Mouse (Mus musculus) spleen, adult 18-20 months (tissue): ENCODE measurements around the gene Sypl.

Source experiments
- DNase-seq, 2 experiments: peaks; one replicate each; pipeline ENCODE4 v3.0.0; 2022; ENCODE audit warnings: mixed read lengths in 2 of 2

Gene Sypl

DNA sequence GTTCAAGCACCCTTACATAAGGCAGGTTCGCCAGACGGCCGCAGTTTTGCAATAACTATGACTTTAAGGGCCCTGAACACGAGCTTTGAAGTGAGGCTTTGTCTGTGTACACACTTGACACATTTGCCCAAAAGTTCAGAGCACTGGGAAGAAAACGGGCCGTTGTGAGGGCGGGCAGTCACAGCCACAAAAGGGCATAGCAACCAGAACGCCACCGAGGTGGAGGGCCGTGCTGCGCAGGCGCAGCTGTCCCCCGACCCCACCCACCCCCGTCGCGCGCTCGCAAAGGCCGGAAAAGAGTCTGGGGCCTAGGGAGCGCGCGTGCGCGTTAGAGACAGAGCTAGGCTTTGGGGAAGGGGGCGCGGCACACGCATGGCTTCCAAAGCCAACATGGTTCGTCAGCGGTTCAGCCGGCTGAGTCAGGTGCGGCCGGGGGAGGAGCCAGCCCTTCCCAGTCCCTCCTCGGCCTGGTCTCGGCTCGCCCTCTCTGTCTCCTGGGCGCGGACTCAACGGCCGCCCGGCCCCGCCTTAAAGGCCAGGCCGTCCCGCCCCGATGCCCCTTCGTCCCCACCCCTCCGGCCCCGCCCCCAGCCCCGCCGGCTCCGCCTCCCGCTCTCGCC is at the start of gene Sypl:
Gene Sypl, plus strand, starts transcription at position 296 of the 620 bp plus-strand sequence.
- DNase-seq: peak; percentile 92 to 96

DNA sequence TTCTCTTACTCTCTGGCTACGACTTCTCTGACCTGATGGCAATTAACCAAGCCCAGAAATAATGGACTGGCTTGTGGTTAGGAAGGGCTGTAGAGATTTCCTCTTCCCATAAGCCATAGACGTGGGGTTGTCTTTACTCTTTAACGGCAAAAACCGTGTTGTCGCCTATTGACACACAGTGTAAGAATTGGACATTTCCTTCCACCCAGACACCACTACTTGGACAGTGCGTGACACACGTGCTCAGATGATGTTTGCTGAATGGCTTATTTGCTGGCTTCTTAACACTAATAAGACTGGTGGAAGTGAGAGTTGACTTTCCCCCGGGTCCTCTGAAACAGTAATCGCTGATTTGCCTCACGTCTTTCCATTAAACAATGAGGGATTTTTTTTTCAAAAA is 44.0 kb upstream of the Sypl start:
- no peak for DNase-seq

- peak in 1 of 2 experiments; percentile 14 for DNase-seq
Measured at GRCm38 (mm10) chr12:32910092-32910491, 43.6 kb upstream of the Sypl start.

- DNase-seq: no peak
Measured at GRCm38 (mm10) chr12:32910560-32911194, 43.0 kb upstream of the Sypl start.

GRCm38 (mm10) chr12:32911569-32911968 is 42.1 kb upstream of the Sypl start:
- no peak for DNase-seq

DNA sequence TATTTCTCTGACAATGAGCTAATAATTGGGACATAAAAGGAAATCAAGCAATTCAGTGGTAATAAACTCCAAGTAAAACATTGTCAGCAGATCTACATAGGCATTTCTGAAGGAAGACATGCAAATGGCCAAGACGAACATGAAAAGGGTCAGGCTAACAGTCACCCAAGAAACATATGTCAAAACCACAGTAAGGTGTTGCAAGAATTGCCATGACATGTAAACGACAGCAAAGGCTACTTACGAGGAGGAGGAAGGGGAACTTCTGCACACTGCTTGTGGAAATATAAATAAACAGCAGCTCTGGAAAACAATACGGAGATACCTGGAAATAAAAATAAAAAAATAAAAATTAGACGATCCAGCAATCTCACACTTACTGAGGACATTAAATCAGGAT is 40.9 kb upstream of the Sypl start:
- DNase-seq: no peak

- no peak for DNase-seq
Measured at GRCm38 (mm10) chr12:32918683-32919082, 35.0 kb upstream of the Sypl start.

DNA sequence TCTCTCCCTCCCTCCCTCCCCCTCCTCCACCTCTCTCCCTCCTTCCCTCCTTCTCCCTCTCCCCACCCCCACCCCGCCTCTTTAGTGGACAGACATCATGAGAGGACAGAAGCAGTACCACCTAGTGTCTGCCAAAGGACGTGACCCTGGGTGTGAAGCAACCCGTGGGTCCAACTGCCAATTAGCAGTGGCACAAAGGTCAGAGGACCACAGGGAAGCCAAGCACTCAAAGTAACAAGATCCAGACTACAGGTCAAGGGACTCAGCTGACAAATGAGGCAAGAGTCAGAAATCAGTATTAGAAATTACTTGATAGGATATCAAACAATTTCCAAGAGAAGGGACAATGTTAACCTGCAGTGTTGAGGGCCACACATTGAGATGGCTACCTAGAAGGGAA is 34.6 kb upstream of the Sypl start:
- DNase-seq: no peak

GRCm38 (mm10) chr12:32919527-32919926 is 34.2 kb upstream of the Sypl start:
- DNase-seq: no peak

GRCm38 (mm10) chr12:32920185-32920788 is 33.4 kb upstream of the Sypl start:
- DNase-seq: peak; percentile 45 to 76

DNA sequence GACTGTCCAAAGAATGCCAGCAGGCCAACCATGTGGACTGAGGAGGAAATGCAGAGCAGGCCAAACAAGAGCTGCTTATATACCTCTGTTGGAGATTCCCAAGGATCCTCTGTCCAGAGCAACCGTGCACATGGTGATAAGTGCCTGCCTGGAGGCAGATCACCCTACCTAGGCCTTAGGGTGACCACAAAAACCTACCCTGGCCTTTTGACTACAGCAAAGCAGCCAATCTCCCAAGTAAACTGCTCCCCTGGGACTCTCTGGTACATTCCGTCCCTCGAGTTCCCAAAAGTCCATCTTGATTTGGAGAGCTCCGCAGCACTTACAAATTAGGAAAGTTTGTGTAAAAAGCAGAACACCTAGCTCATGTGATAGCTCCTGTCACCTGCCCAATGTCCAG is 32.6 kb upstream of the Sypl start:
- no peak for DNase-seq

GRCm38 (mm10) chr12:32921532-32922131 is 32.1 kb upstream of the Sypl start:
- DNase-seq: no peak

DNA sequence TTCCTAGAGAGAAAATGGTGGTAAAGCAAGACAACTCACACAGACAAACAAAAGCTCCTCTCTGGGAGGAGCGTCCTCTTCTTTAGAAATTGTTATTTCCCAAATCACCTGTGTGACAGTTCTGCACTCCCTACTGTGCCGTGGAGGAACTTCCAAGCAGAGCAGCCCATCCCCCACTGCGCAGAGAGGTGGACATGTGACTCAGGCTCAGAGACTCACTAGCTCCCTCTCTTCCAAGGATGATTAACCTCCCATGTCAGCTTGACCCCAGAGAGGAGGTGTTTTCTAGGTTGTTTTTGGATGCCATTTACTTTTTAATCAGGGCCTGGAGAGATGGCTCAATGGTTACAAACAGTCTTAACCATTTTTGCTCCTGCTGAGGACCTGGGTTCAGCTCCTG is 29.4 kb upstream of the Sypl start:
- DNase-seq: no peak

GRCm38 (mm10) chr12:32926331-32927172 is 27.1 kb upstream of the Sypl start:
- DNase-seq: no peak

- no peak for DNase-seq
Measured at GRCm38 (mm10) chr12:32927231-32927835, 26.4 kb upstream of the Sypl start.

DNA sequence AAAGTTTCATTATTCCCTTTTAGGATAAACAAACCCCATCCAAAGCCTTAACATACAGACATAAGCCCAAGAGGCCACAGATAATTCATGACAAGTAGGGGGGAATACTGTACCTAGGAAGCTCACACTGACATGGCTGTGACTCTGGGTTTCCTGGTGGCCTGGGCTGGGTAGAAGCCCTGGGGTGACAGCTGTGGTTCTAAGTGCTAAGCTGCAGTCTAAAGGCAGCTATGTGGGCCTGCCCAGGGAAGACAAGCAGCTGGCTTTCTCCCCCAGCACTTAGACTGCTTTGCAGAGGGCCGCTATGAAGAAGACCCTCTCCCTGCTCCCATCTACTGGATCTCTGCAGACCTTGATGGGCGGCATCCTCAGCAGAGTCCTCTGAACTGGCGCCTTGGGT is 25.5 kb upstream of the Sypl start:
- no peak for DNase-seq

DNA sequence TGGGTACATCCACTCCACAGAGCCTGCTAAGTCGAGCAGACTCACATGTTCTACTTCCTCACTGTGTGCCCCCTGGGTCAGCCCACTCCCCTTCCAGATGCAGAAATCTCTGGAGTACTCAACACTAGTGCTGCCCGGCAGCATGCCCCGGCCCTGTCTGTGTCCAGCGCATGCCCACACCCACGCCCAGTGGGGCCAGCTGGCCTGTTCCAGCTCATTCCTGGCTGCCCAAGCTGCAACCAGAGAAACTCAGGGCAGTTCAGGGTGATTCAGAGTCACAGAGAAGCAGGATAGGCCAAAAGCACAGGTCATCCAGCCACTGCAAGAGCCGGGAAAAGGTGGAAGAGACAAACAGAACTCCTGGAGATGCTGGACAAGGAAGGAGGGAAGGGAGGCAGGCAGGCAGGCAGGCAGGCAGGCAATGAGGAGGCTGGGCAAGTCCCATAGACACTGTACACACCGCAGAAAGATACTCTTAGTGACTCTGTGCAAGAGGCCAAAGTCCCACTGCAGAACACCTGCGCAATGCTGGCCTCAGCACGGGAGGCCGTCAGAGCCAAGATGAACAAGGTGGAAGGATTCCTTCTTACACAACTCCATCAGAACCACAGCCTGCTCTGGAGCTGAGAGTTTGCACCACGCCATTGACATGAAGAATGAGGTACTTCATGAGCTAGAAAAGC is 23.7 kb upstream of the Sypl start:
- DNase-seq: no peak

- DNase-seq: no peak
Measured at GRCm38 (mm10) chr12:32930566-32930965, 23.1 kb upstream of the Sypl start.

- no peak for DNase-seq
Measured at GRCm38 (mm10) chr12:32936246-32936946, 17.3 kb upstream of the Sypl start.

DNA sequence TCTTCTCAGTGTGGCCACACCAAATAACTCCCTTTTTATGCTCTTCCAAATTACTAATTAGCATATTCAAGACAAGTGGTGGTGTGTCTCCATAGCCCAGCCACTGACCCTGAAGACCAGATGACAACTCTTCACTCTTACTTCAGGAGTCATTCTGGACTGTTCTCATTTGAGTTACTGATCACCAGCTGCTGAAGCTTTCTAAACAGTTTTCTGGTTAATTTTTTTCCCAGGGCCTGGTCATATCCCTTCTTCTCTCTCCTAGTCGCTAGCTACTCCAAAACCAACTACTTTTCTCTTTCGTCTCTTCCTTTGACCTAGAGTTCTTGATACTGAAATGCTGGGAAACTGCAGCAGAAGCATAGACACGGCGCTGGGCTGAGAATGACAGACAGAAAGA is 12.6 kb upstream of the Sypl start:
- DNase-seq: no peak

DNA sequence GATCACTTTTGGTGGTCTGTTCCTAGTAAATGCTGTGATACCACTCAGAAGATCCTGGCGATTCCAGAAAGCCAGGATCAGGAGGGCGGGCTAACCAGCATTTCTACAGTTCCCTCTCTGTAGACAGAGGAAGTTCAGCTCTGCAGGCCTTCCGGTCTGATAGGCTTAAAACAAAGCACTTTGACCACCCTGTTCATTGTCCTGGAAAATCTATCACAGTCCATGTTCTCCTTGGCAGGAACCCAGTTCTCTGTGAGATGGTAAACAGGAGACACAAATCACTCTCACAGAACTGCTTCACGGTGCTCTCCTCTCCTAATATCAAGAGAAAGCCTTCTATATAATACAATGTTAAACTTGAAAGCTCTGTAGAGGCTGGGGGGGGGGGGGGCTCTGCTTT is 10.3 kb upstream of the Sypl start:
- DNase-seq: no peak
